Mouse (Mus musculus) midbrain, postnatal 0 days (tissue): ENCODE results near the gene Sprr2a1. TPM values are rescaled to one million over a fixed set of nuclear protein-coding genes. Genes with fewer than 3 reads are reported as not detected.
A peak's percentile ranks its signal among the peaks of the same experiment; 100 is the strongest.
"Not testable (repeated sequence)": the region's sequence is repeated elsewhere in the genome, so short reads cannot be mapped to it uniquely, and the experiment has no call there.

Experiments used
- ATAC-seq: fragments of 200-750 bp; cut with Nextera tagmentation; 2 replicates; pipeline ENCODE4 v1.8.0; 2017; ENCODE audit warnings: moderate number of reproducible peaks, mild to moderate bottlenecking, moderate TSS enrichment, moderate library complexity; ENCODE audit not compliant: low FRiP score
- DNase-seq: peaks from one replicate; pipeline ENCODE4 v3.0.0-alpha.2; 2015; ENCODE audit warnings: low spot score
- H3K27ac ChIP-seq: fragments of 300-500 bp; sonication (generic); 2 replicates; pipeline ENCODE4 v1.5.1; 2014; ENCODE audit warnings: low read depth, mild to moderate bottlenecking, low read length, mixed read lengths
- H3K27me3 ChIP-seq: fragments of 300-500 bp; sonication (generic); 2 replicates; pipeline ENCODE4 v1.6.1; 2014; ENCODE audit warnings: low read length, control low read depth, mixed read lengths; ENCODE audit not compliant: insufficient read depth
- H3K36me3 ChIP-seq: fragments of 300-500 bp; sonication (generic); 2 replicates; pipeline ENCODE4 v1.6.1; 2014; ENCODE audit warnings: low read length, control low read depth, mixed read lengths; ENCODE audit not compliant: insufficient read depth
- H3K4me1 ChIP-seq: fragments of 300-500 bp; sonication (generic); 2 replicates; pipeline ENCODE4 v1.6.1; 2014; ENCODE audit warnings: mild to moderate bottlenecking, control low read depth, antibody characterized with exemption, low read length, mixed read lengths; ENCODE audit not compliant: insufficient read depth
- H3K4me2 ChIP-seq: fragments of 300-500 bp; sonication (generic); 2 replicates; pipeline ENCODE4 v1.6.1; 2014; ENCODE audit warnings: low read depth, mild to moderate bottlenecking, low read length, mixed read lengths; ENCODE audit not compliant: poor library complexity, severe bottlenecking
- H3K4me3 ChIP-seq: fragments of 300-500 bp; sonication (generic); 2 replicates; pipeline ENCODE4 v1.5.1; 2014; ENCODE audit warnings: low read depth, mild to moderate bottlenecking, low read length, moderate library complexity
- H3K9ac ChIP-seq: fragments of 300-500 bp; sonication (generic); replicated peaks from 2 replicates; pipeline ENCODE4 v1.6.1; 2014; ENCODE audit warnings: mild to moderate bottlenecking, low read length, moderate library complexity, mixed read lengths; ENCODE audit not compliant: poor library complexity, severe bottlenecking
- H3K9me3 ChIP-seq: fragments of 300-500 bp; sonication (generic); 2 replicates; pipeline ENCODE4 v1.6.1; 2016; ENCODE audit warnings: low read length, control low read depth
- CTCF ChIP-seq: IDR thresholded peaks from 2 replicates; pipeline ENCODE4 v1.5.1; 2016; ENCODE audit warnings: antibody characterized with exemption, mild to moderate bottlenecking
- WGBS: fragments of 180-500 bp; shearing (Covaris S2); extraction: QIAGEN DNeasy Blood & Tissue Kit; methylation state at CpG from one replicate; pipeline ENCODE4 v1.1.7; 2014; 5-methylcytosine and 5-hydroxymethylcytosine counted together
- polyA plus RNA-seq: library from polyadenylated mRNA; unstranded; fragments of >200 nt; fragmentation: Nextera tagmentation; extraction: Ambion mirVana; gene quantifications from 2 replicates; pipeline ENCODE4 v1.2.1, GENCODE M21; 2015
- total RNA-seq: library from RNA; depleted of rRNA; stranded (reverse); fragments of >200 nt; gene quantifications from 2 replicates; pipeline ENCODE4 v1.2.3, GENCODE M21; 2014; rRNA removed

The Sprr2a1 gene
- not detected in 2 replicates for total RNA-seq
- not detected in 2 replicates for polyA plus RNA-seq

- H3K36me3 ChIP-seq, H3K4me2 ChIP-seq, DNase-seq, H3K4me1 ChIP-seq, H3K9ac ChIP-seq, H3K27me3 ChIP-seq, H3K4me3 ChIP-seq, H3K27ac ChIP-seq, ATAC-seq, H3K9me3 ChIP-seq: not testable (repeated sequence)
- WGBS: no CpG with 5 or more reads among the region's 2 CpGs
Measured at GRCm38 (mm10) chr3:92215569-92215968, at the start of gene Sprr2a1, which contains the start of gene Sprr2a2. Gene Sprr2a1, plus strand, starts transcription at chr3:92215799. Gene Sprr2a2, plus strand, starts transcription at chr3:92215920.

- no peaks in the 10 kb centered on the region for H3K4me1 ChIP-seq
- H3K4me3 ChIP-seq: no peak overlapping the region
- no peak overlapping the region for H3K27ac ChIP-seq
- no peak for DNase-seq
- no peaks in the 10 kb centered on the region for H3K27me3 ChIP-seq
- no peak overlapping the region for H3K9ac ChIP-seq
- WGBS: 91% methylated on average over 3 of the region's 3 CpGs
- TF ChIP-seq CTCF: no peak
- no peaks in the 10 kb centered on the region for H3K36me3 ChIP-seq
- ATAC-seq: no peak
- no peaks in the 10 kb centered on the region for H3K9me3 ChIP-seq
- H3K4me2 ChIP-seq: no peak overlapping the region
Measured at GRCm38 (mm10) chr3:92169847-92170246, 45.8 kb upstream of the Sprr2a1 start.

- DNase-seq (no peak), ATAC-seq (no peak)
- WGBS: 68% methylated on average over 1 of the region's 1 CpGs
- H3K4me1 ChIP-seq: no peaks in the 10 kb centered on the region
- no peaks in the 10 kb centered on the region for H3K9me3 ChIP-seq
- TF ChIP-seq CTCF: no peak
- H3K4me3 ChIP-seq: no peak overlapping the region
- H3K9ac ChIP-seq: no peak overlapping the region
- no peaks in the 10 kb centered on the region for H3K27me3 ChIP-seq
- H3K4me2 ChIP-seq: no peak overlapping the region
- no peaks in the 10 kb centered on the region for H3K36me3 ChIP-seq
- no peak overlapping the region for H3K27ac ChIP-seq
Measured at GRCm38 (mm10) chr3:92176880-92177279, 38.7 kb upstream of the Sprr2a1 start.

- H3K27ac ChIP-seq: no peak overlapping the region
- no peaks in the 10 kb centered on the region for H3K36me3 ChIP-seq
- DNase-seq (no peak), ATAC-seq (peak; percentile 5; the same call in 1 of the 2 replicates)
- no peaks in the 10 kb centered on the region for H3K27me3 ChIP-seq
- 86% methylated on average over 6 of the region's 6 CpGs for WGBS
- no peak overlapping the region for H3K4me3 ChIP-seq
- no peaks in the 10 kb centered on the region for H3K4me1 ChIP-seq
- H3K4me2 ChIP-seq: no peak overlapping the region
- H3K9ac ChIP-seq: no peak overlapping the region
- TF ChIP-seq CTCF: no peak
- H3K9me3 ChIP-seq: no peaks in the 10 kb centered on the region
Measured at GRCm38 (mm10) chr3:92195512-92196200, 19.9 kb upstream of the Sprr2a1 start.

GRCm38 (mm10) chr3:92211133-92211925, 4.3 kb upstream of the Sprr2a1 start:
- not testable (repeated sequence) for H3K27ac ChIP-seq, H3K36me3 ChIP-seq, H3K4me3 ChIP-seq, H3K27me3 ChIP-seq, H3K4me1 ChIP-seq, H3K9me3 ChIP-seq, H3K4me2 ChIP-seq, H3K9ac ChIP-seq, DNase-seq, ATAC-seq
- no CpG with 5 or more reads among the region's 16 CpGs for WGBS

- not testable (repeated sequence) for ATAC-seq, H3K4me1 ChIP-seq, H3K9me3 ChIP-seq, DNase-seq, H3K4me2 ChIP-seq, H3K27me3 ChIP-seq, H3K27ac ChIP-seq, H3K4me3 ChIP-seq, H3K9ac ChIP-seq, H3K36me3 ChIP-seq
- WGBS: no CpG with 5 or more reads among the region's 1 CpGs
Measured at GRCm38 (mm10) chr3:92212059-92212458, 3.5 kb upstream of the Sprr2a1 start.

- H3K4me2 ChIP-seq, H3K9ac ChIP-seq, H3K27me3 ChIP-seq, DNase-seq, H3K36me3 ChIP-seq, H3K4me3 ChIP-seq, H3K27ac ChIP-seq, H3K4me1 ChIP-seq, H3K9me3 ChIP-seq, ATAC-seq: not testable (repeated sequence)
Measured at GRCm38 (mm10) chr3:92213651-92214050, 1.9 kb upstream of the Sprr2a1 start.

GRCm38 (mm10) chr3:92219031-92219430, 3.4 kb downstream of the Sprr2a1 start:
- H3K4me2 ChIP-seq, H3K36me3 ChIP-seq, H3K9me3 ChIP-seq, H3K9ac ChIP-seq, H3K4me1 ChIP-seq, H3K27me3 ChIP-seq, DNase-seq, H3K27ac ChIP-seq, H3K4me3 ChIP-seq: not testable (repeated sequence)
- peak; percentile 36 for ATAC-seq
- WGBS: no CpG with 5 or more reads among the region's 8 CpGs
